In the genomic region with DNA sequence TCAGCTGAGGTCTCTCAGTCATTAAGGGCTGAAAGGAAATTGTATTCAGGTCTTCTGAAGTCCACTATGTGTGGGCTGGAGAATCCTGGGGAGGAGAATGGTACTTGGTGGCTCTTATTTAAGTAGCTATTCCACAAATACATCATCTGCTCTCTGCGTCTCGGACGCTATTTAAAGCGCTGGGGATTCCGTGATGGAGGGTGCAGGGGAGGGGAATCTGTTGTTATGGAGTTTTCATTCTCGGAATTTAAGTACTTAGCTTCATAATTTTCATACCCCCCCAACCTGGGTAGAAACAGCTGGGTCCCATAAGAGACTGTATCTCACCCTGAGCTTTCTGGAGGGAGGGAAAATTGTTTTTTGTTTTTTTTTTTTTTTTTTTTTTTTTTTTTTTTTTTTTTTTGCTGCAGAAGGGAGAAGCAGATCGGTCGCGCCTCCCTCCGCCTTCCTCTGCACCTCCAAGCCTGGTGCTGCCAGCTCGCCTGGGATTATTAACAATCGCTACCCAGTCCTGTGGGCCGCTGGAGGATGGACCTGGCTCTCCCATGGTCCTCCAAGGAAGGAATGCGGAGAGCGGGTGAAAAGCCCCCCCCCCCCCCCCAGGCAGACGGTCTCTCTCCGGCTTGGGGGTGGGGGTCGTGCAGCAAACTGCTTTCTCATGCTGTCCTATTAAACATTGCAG, we compare ENCODE assay signal across 8 mouse cellular contexts. TPM values are rescaled to one million over a fixed set of nuclear protein-coding genes. Genes with fewer than 3 reads are reported as not detected.
DNase-seq lines count a peak whose midpoint lies in the region; ATAC-seq and TF ChIP-seq lines count a peak whose summit lies in the region.

A gene (plus strand): TSS at position 196 of the 682 bp plus-strand sequence.

- H3K36me3 ChIP-seq in kidney, postnatal 0 days (ENCODE audit: insufficient read depth, low read length): no peaks in the 10 kb centered on the region
- no peaks in the 10 kb centered on the region for H3K36me3 ChIP-seq in hindbrain, embryonic 10.5 days
- no peaks in the 10 kb centered on the region for H3K36me3 ChIP-seq in limb, embryonic 15.5 days

- no peak for DNase-seq in kidney, postnatal 0 days (ENCODE audit: low spot score)
- no peak for DNase-seq in kidney, postnatal 10 days
- DNase-seq in embryo, embryonic 10.5 days (ENCODE audit: low spot score): peak; percentile 26
- peak; percentile 6 for DNase-seq in hindbrain, embryonic 10.5 days (ENCODE audit: low spot score)
- DNase-seq in urinary bladder, adult 18-20 months (ENCODE audit: low spot score in 2 of 2): no peak
- DNase-seq in lung, postnatal 14 days: no peak
- DNase-seq in kidney, adult 11 months: no peak

- H3K9me3 ChIP-seq in kidney, postnatal 0 days (replicated peaks; ENCODE audit: low read length): no peaks in the 10 kb centered on the region
- H3K9me3 ChIP-seq in hindbrain, embryonic 10.5 days: no peaks in the 10 kb centered on the region
- H3K9me3 ChIP-seq in limb, embryonic 15.5 days: no peaks in the 10 kb centered on the region

- H3K4me1 ChIP-seq in kidney, postnatal 0 days (replicated peaks; ENCODE audit: insufficient read depth, low read length): 0 out of 2 replicates have a peak, but pooled peaks cover 6% of the 10 kb centered on the region
- H3K4me1 ChIP-seq in hindbrain, embryonic 10.5 days (replicated peaks): peaks cover 48% of the 10 kb centered on the region
- H3K4me1 ChIP-seq in limb, embryonic 15.5 days: peaks cover 14% of the 10 kb centered on the region

- H3K9ac ChIP-seq in kidney, postnatal 0 days (ENCODE audit: low read depth, low read length): no peak within 1 kb of the TSS
- H3K9ac ChIP-seq in limb, embryonic 15.5 days: 0 out of 2 replicates have a peak within 1 kb of the TSS, but pooled peaks have one; percentile 4

- H3K4me3 ChIP-seq in kidney, postnatal 0 days (replicated peaks; ENCODE audit: low read depth, low read length): peak within 1 kb of the TSS; percentile 33
- H3K4me3 ChIP-seq in hindbrain, embryonic 10.5 days: peak within 1 kb of the TSS; percentile 59
- peak within 1 kb of the TSS; percentile 44 for H3K4me3 ChIP-seq in limb, embryonic 15.5 days

- TF ChIP-seq CTCF in kidney, postnatal 0 days (IDR thresholded peaks at IDR 0.05; ENCODE audit: low read depth): no peak

- peak within 1 kb of the TSS; percentile 56 for H3K4me2 ChIP-seq in kidney, postnatal 0 days (ENCODE audit: low read length)
- peak within 1 kb of the TSS; percentile 81 for H3K4me2 ChIP-seq in limb, embryonic 15.5 days

- peak; percentile 26; the same call in 1 of the 2 replicates for ATAC-seq in kidney, postnatal 0 days (replicated peaks; ENCODE audit: low FRiP score, low read depth)
- no peak for ATAC-seq in limb, embryonic 15.5 days (ENCODE audit: insufficient number of reproducible peaks, low FRiP score, low TSS enrichment, low read depth)

- no peak within 1 kb of the TSS for H3K27ac ChIP-seq in kidney, postnatal 0 days
- peak within 1 kb of the TSS; percentile 89 for H3K27ac ChIP-seq in hindbrain, embryonic 10.5 days
- H3K27ac ChIP-seq in limb, embryonic 15.5 days: no peak within 1 kb of the TSS

- peaks cover 29% of the 10 kb centered on the region for H3K27me3 ChIP-seq in kidney, postnatal 0 days (ENCODE audit: insufficient read depth, low read length)
- peaks cover 70% of the 10 kb centered on the region for H3K27me3 ChIP-seq in hindbrain, embryonic 10.5 days (ENCODE audit: insufficient read depth, poor library complexity, severe bottlenecking)
- H3K27me3 ChIP-seq in limb, embryonic 15.5 days: peaks cover 65% of the 10 kb centered on the region

- WGBS in kidney, postnatal 0 days: 2% methylated on average over 15 of the region's 18 CpGs
- 3% methylated on average over 18 of the region's 18 CpGs for WGBS in hindbrain, embryonic 10.5 days
- 2% methylated on average over 17 of the region's 18 CpGs for WGBS in limb, embryonic 15.5 days

RNA-seq across cellular contexts. Expression of the gene that starts here (rescaled TPM):
- polyA plus RNA-seq in kidney, postnatal 0 days (2015; fragmentation: Nextera tagmentation; extraction: Ambion mirVana): 1.3 and 1.7 TPM in 2 replicates
- polyA plus RNA-seq in hindbrain, embryonic 10.5 days (2016; fragmentation: Nextera tagmentation; extraction: Ambion mirVana): 5.9 and 12.2 TPM in 2 replicates
- polyA plus RNA-seq in limb, embryonic 15.5 days (2015; fragmentation: Nextera tagmentation; extraction: Ambion mirVana): 0.20 and 0.40 TPM in 2 replicates

Comparison
In these comparisons a context has a peak if more than half of its experiments do, and no peak if none do; other contexts are left out.
1. DNase-seq: peak in embryo, embryonic 10.5 days (single experiment) and hindbrain, embryonic 10.5 days (single experiment); none in kidney, postnatal 0 days (single experiment), kidney, postnatal 10 days (single experiment), urinary bladder, adult 18-20 months (0 of 2), lung, postnatal 14 days (single experiment) and kidney, adult 11 months (single experiment).
2. Peak in every context shown above with its lines, with median percentiles within 50 percentile points of each other: H3K4me3 ChIP-seq.